Mouse (Mus musculus) intestine, embryonic 14.5 days (tissue): ENCODE measurements at regions not wholly inside any gene's neighbourhood (a gene's known extent, or its start where the extent isn't known, plus 50 kb on each side); places are given as distances from the start of the nearest gene placed in this dataset. TPM values are rescaled to one million over a fixed set of nuclear protein-coding genes. Genes with fewer than 3 reads are reported as not detected.

Source experiments
- ATAC-seq: fragments of 200-750 bp; cut with Nextera tagmentation; replicated peaks from 2 replicates; pipeline ENCODE4 v1.8.0; 2017; ENCODE audit warnings: low read depth, moderate number of reproducible peaks, moderate TSS enrichment, moderate library complexity; ENCODE audit not compliant: low FRiP score, low TSS enrichment
- DNase-seq: peaks from one replicate; pipeline ENCODE4 v3.0.0-alpha.2; 2018; ENCODE audit warnings: low spot score
- H3K27ac ChIP-seq: fragments of 300-500 bp; sonication (generic); 2 replicates; pipeline ENCODE4 v1.5.1; 2014; ENCODE audit warnings: low read depth, mild to moderate bottlenecking, control low read depth
- H3K27me3 ChIP-seq: fragments of 300-500 bp; sonication (generic); replicated peaks from 2 replicates; pipeline ENCODE4 v1.6.1; 2014; ENCODE audit warnings: low read length, control low read depth; ENCODE audit not compliant: control insufficient read depth, insufficient read depth
- H3K36me3 ChIP-seq: fragments of 300-500 bp; sonication (generic); 2 replicates; pipeline ENCODE4 v1.6.1; 2014; ENCODE audit warnings: low read length, control low read depth; ENCODE audit not compliant: control insufficient read depth, insufficient read depth
- H3K4me1 ChIP-seq: fragments of 300-500 bp; sonication (generic); replicated peaks from 2 replicates; pipeline ENCODE4 v1.6.1; 2014; ENCODE audit warnings: low read length, control low read depth, mixed read lengths; ENCODE audit not compliant: control insufficient read depth, insufficient read depth
- H3K4me2 ChIP-seq: fragments of 300-500 bp; sonication (generic); 2 replicates; pipeline ENCODE4 v1.6.1; 2014; ENCODE audit warnings: low read length
- H3K4me3 ChIP-seq: fragments of 300-500 bp; sonication (generic); 2 replicates; pipeline ENCODE4 v1.5.1; 2014; ENCODE audit warnings: low read depth, low read length, control low read depth, mixed read lengths
- H3K9ac ChIP-seq: fragments of 300-500 bp; sonication (generic); 2 replicates; pipeline ENCODE4 v1.6.1; 2014; ENCODE audit warnings: mild to moderate bottlenecking, low read length
- H3K9me3 ChIP-seq: fragments of 300-500 bp; sonication (generic); 2 replicates; pipeline ENCODE4 v1.6.1; 2016; ENCODE audit warnings: low read length, control low read depth; ENCODE audit not compliant: control insufficient read depth
- WGBS: fragments of 180-500 bp; shearing (Covaris S2); extraction: QIAGEN DNeasy Blood & Tissue Kit; methylation state at CpG from one replicate; pipeline ENCODE4 v1.1.7; 2014; 5-methylcytosine and 5-hydroxymethylcytosine counted together
- microRNA counts: library from miRNA; unstranded; fragments of <30 nt; microRNA quantifications from one replicate; lab custom pipeline; 2016
- microRNA-seq: library from miRNA; unstranded; fragments of <30 nt; microRNA quantifications from one replicate; pipeline ENCODE4, GENCODE M21; 2016

DNA sequence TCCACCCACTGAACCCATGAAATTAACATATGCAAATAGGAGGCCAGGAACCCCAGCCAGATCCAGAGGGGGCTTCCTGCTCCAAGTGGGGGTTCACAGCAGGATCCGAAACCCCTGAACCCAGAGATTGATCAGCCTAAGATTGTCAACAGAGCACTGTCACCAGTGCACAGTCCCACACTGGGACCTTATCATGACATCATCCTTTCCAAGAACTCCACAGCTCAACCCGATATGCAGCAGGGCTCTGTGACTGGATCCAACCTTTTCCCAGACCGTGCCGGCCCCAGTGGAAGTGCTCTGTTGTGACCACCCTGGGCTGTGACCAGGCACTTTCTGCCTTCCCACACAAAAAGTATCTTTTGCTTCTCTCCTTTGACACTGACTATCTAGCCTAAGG, 57.7 kb upstream of the Dio3 start:
- Histone ChIP-seq H3K9me3 (no peaks in the 10 kb centered on the region), H3K36me3 (no peaks in the 10 kb centered on the region), H3K4me2 (no peak overlapping the region), H3K9ac (no peak overlapping the region), H3K27me3 (no peaks in the 10 kb centered on the region), H3K4me1 (no peaks in the 10 kb centered on the region), H3K4me3 (no peak overlapping the region), H3K27ac (no peak overlapping the region)
- DNase-seq (no peak), ATAC-seq (no peak)
- 51% methylated on average over 4 of the region's 4 CpGs for WGBS

DNA sequence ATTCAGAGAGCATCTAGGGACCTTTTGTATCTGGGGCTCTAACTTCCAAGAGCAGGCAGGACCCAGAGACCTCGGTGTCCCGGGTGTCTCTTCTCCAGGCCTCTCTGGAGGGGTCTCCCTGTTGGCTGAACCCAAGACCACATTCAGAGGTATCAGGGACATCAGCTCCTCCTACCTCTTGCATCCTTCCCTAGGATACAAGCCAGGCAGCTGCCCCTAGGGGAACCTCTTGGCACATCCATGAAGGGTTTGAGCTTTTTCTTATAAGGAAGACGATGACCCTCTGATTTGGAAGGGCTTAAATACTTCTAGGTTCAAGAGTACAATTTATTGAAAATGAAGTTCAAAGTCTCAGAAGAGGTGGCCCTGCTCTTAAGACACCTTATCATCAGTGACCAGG, 57.2 kb upstream of the Dio3 start:
- no peak for DNase-seq
- no peaks in the 10 kb centered on the region for H3K36me3 ChIP-seq
- no peak overlapping the region for H3K4me3 ChIP-seq
- H3K4me1 ChIP-seq: no peaks in the 10 kb centered on the region
- no peaks in the 10 kb centered on the region for H3K9me3 ChIP-seq
- H3K27me3 ChIP-seq: no peaks in the 10 kb centered on the region
- no peak overlapping the region for H3K4me2 ChIP-seq
- no peak overlapping the region for H3K9ac ChIP-seq
- H3K27ac ChIP-seq: no peak overlapping the region
- no peak for ATAC-seq
- 65% methylated on average over 3 of the region's 3 CpGs for WGBS

DNA sequence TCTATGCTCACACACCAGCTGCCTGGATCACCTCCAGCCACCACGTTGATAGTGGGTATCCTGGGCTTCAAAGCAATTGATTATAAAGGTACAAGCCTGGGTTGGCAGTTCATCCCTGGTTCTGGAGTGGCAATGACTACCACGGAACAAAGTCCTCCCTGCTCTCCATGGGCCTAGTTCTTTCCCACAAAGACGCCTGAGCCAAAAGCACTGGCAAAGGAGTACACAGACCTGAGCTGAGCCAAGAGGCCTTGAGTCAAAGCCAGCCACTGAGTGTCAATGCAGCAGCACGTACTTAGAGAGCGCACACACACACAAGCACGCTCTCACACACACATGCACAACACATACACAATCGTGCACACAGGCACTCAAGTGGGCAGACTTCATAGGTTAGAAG, 54.6 kb upstream of the Dio3 start:
- no peak overlapping the region for H3K27ac ChIP-seq
- no peaks in the 10 kb centered on the region for H3K27me3 ChIP-seq
- 88% methylated on average over 7 of the region's 7 CpGs for WGBS
- H3K4me1 ChIP-seq: no peaks in the 10 kb centered on the region
- ATAC-seq: no peak
- DNase-seq: no peak
- H3K9me3 ChIP-seq: no peaks in the 10 kb centered on the region
- no peak overlapping the region for H3K9ac ChIP-seq
- H3K36me3 ChIP-seq: no peaks in the 10 kb centered on the region
- H3K4me3 ChIP-seq: no peak overlapping the region
- no peak overlapping the region for H3K4me2 ChIP-seq

DNA sequence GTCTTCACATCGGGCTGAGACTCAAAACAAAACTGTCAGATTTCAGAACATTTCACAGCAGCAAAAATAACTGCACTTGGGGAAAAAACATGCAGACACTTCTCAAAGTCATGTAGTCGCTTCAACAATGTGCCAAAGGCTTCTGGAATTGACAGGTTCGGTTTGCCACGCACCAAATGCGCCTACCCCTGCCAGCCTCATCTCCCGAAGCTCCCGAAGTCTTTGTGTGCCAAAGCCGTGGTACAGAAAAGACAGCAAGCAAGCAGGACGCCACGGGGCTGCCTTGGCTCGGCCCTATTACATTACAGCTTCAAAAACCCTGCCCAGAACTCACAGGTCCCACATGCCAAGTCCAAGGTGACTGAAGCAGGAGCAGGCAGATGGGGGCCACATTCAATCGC, 50.9 kb upstream of the Dio3 start:
- no peak overlapping the region for H3K9ac ChIP-seq
- DNase-seq (no peak), ATAC-seq (no peak)
- H3K27ac ChIP-seq: no peak overlapping the region
- H3K9me3 ChIP-seq: no peaks in the 10 kb centered on the region
- H3K4me2 ChIP-seq: no peak overlapping the region
- no peaks in the 10 kb centered on the region for H3K4me1 ChIP-seq
- H3K27me3 ChIP-seq: no peaks in the 10 kb centered on the region
- no peaks in the 10 kb centered on the region for H3K36me3 ChIP-seq
- H3K4me3 ChIP-seq: no peak overlapping the region
- WGBS: 84% methylated on average over 12 of the region's 12 CpGs

MicroRNAs encoded in the stretch of these regions (microRNA counts, 519-probe panel; counts per million panel counts)
- microRNA mmu-miR-1193 (lab: Ali Mortazavi, UCI): 3,385 counts per million, percentile 44 among the panel's probes with 10 or more counts
- 2,101 counts per million, percentile 16 among the panel's probes with 10 or more counts for microRNA mmu-miR-1197 (lab: Ali Mortazavi, UCI)
- microRNA mmu-miR-134 (lab: Ali Mortazavi, UCI): 4,186 counts per million, percentile 65 among the panel's probes with 10 or more counts
- microRNA mmu-miR-154 (lab: Ali Mortazavi, UCI): 4,315 counts per million, percentile 69 among the panel's probes with 10 or more counts
- microRNA mmu-miR-299 (lab: Ali Mortazavi, UCI): not detected
- microRNA mmu-miR-300 (lab: Ali Mortazavi, UCI): 4,754 counts per million, percentile 79 among the panel's probes with 10 or more counts
- microRNA mmu-miR-3072 (lab: Ali Mortazavi, UCI): not detected
- microRNA mmu-miR-323-3p (lab: Ali Mortazavi, UCI): 4,203 counts per million, percentile 66 among the panel's probes with 10 or more counts
- 1,283 counts per million, percentile 5 among the panel's probes with 10 or more counts for microRNA mmu-miR-323-5p (lab: Ali Mortazavi, UCI)
- microRNA mmu-miR-329 (lab: Ali Mortazavi, UCI): 5,314 counts per million, percentile 91 among the panel's probes with 10 or more counts
- microRNA mmu-miR-369-3p (lab: Ali Mortazavi, UCI): 5,176 counts per million, percentile 89 among the panel's probes with 10 or more counts
- microRNA mmu-miR-369-5p (lab: Ali Mortazavi, UCI): 3,695 counts per million, percentile 51 among the panel's probes with 10 or more counts
- microRNA mmu-miR-376a (lab: Ali Mortazavi, UCI): 4,754 counts per million, percentile 80 among the panel's probes with 10 or more counts
- 5,056 counts per million, percentile 86 among the panel's probes with 10 or more counts for microRNA mmu-miR-376b (lab: Ali Mortazavi, UCI)
- microRNA mmu-miR-376c (lab: Ali Mortazavi, UCI): 4,995 counts per million, percentile 85 among the panel's probes with 10 or more counts
- 5,056 counts per million, percentile 87 among the panel's probes with 10 or more counts for microRNA mmu-miR-377 (lab: Ali Mortazavi, UCI)
- microRNA mmu-miR-379 (lab: Ali Mortazavi, UCI): 3,850 counts per million, percentile 56 among the panel's probes with 10 or more counts
- 2,532 counts per million, percentile 26 among the panel's probes with 10 or more counts for microRNA mmu-miR-380-3p (lab: Ali Mortazavi, UCI)
- microRNA mmu-miR-380-5p (lab: Ali Mortazavi, UCI): 1,852 counts per million, percentile 12 among the panel's probes with 10 or more counts
- 4,375 counts per million, percentile 71 among the panel's probes with 10 or more counts for microRNA mmu-miR-381 (lab: Ali Mortazavi, UCI)
- 4,944 counts per million, percentile 84 among the panel's probes with 10 or more counts for microRNA mmu-miR-382 (lab: Ali Mortazavi, UCI)
- microRNA mmu-miR-409-3p (lab: Ali Mortazavi, UCI): 3,057 counts per million, percentile 36 among the panel's probes with 10 or more counts
- 3,385 counts per million, percentile 43 among the panel's probes with 10 or more counts for microRNA mmu-miR-409-5p (lab: Ali Mortazavi, UCI)
- microRNA mmu-miR-410 (lab: Ali Mortazavi, UCI): 5,167 counts per million, percentile 89 among the panel's probes with 10 or more counts
- microRNA mmu-miR-411 (lab: Ali Mortazavi, UCI): 3,979 counts per million, percentile 59 among the panel's probes with 10 or more counts
- not detected for microRNA mmu-miR-412 (lab: Ali Mortazavi, UCI)
- microRNA mmu-miR-453 (lab: Ali Mortazavi, UCI): not detected
- microRNA mmu-miR-485 (lab: Ali Mortazavi, UCI): not detected
- microRNA mmu-miR-487b (lab: Ali Mortazavi, UCI): 4,289 counts per million, percentile 69 among the panel's probes with 10 or more counts
- not detected for microRNA mmu-miR-494 (lab: Ali Mortazavi, UCI)
- 4,849 counts per million, percentile 82 among the panel's probes with 10 or more counts for microRNA mmu-miR-495 (lab: Ali Mortazavi, UCI)
- microRNA mmu-miR-496 (lab: Ali Mortazavi, UCI): not detected
- microRNA mmu-miR-539 (lab: Ali Mortazavi, UCI): 3,497 counts per million, percentile 46 among the panel's probes with 10 or more counts
- 4,384 counts per million, percentile 71 among the panel's probes with 10 or more counts for microRNA mmu-miR-541 (lab: Ali Mortazavi, UCI)
- microRNA mmu-miR-543 (lab: Ali Mortazavi, UCI): 4,633 counts per million, percentile 75 among the panel's probes with 10 or more counts
- microRNA mmu-miR-544 (lab: Ali Mortazavi, UCI): not detected
- microRNA mmu-miR-654-3p (lab: Ali Mortazavi, UCI): 990 counts per million, percentile 2 among the panel's probes with 10 or more counts
- not detected for microRNA mmu-miR-654-5p (lab: Ali Mortazavi, UCI)
- microRNA mmu-miR-666-3p (lab: Ali Mortazavi, UCI): not detected
- not detected for microRNA mmu-miR-666-5p (lab: Ali Mortazavi, UCI)
- microRNA mmu-miR-667 (lab: Ali Mortazavi, UCI): 3,471 counts per million, percentile 46 among the panel's probes with 10 or more counts
- microRNA mmu-miR-668 (lab: Ali Mortazavi, UCI): 2,015 counts per million, percentile 15 among the panel's probes with 10 or more counts
- not detected for microRNA mmu-miR-679 (lab: Ali Mortazavi, UCI)
- not detected for microRNA mmu-miR-758 (lab: Ali Mortazavi, UCI)
- microRNA mmu-miR-882 (lab: Ali Mortazavi, UCI): not detected

Small RNA genes in the stretch of these regions (microRNA-seq; reads per million reads assigned to microRNA genes)
- gene Gm24321 (not detected), gene Gm25252 (not detected), gene Gm25750 (not detected), gene Gm27379 (0.25 reads per million), gene Gm44322 (not detected), gene Mir1193 (1,633 reads per million, percentile 82 among the genes with 10 or more reads in this experiment), gene Mir1197 (5.8 reads per million, percentile 34 among the genes with 10 or more reads in this experiment), gene Mir134 (1,908 reads per million, percentile 83 among the genes with 10 or more reads in this experiment), gene Mir154 (1,971 reads per million, percentile 83 among the genes with 10 or more reads in this experiment), gene Mir299a (0.42 reads per million), gene Mir299b (not detected), gene Mir300 (1,088 reads per million, percentile 79 among the genes with 10 or more reads in this experiment), gene Mir3072 (86.6 reads per million, percentile 57 among the genes with 10 or more reads in this experiment), gene Mir323 (767 reads per million, percentile 76 among the genes with 10 or more reads in this experiment), gene Mir329 (571 reads per million, percentile 74 among the genes with 10 or more reads in this experiment), gene Mir369 (5,846 reads per million, percentile 92 among the genes with 10 or more reads in this experiment), gene Mir376a (not detected), gene Mir376b (428 reads per million, percentile 71 among the genes with 10 or more reads in this experiment), gene Mir376c (952 reads per million, percentile 78 among the genes with 10 or more reads in this experiment), gene Mir377 (134 reads per million, percentile 62 among the genes with 10 or more reads in this experiment), gene Mir379 (7,408 reads per million, percentile 93 among the genes with 10 or more reads in this experiment), gene Mir380 (not detected), gene Mir381 (3,425 reads per million, percentile 88 among the genes with 10 or more reads in this experiment), gene Mir382 (4,219 reads per million, percentile 89 among the genes with 10 or more reads in this experiment), gene Mir409 (not detected), gene Mir410 (205 reads per million, percentile 66 among the genes with 10 or more reads in this experiment), gene Mir411 (11,314 reads per million, percentile 96 among the genes with 10 or more reads in this experiment), gene Mir412 (131 reads per million, percentile 61 among the genes with 10 or more reads in this experiment), gene Mir453 (not detected), gene Mir485 (310 reads per million, percentile 69 among the genes with 10 or more reads in this experiment), gene Mir487b (10,595 reads per million, percentile 95 among the genes with 10 or more reads in this experiment), gene Mir494 (669 reads per million, percentile 75 among the genes with 10 or more reads in this experiment), gene Mir495 (179 reads per million, percentile 65 among the genes with 10 or more reads in this experiment), gene Mir496a (282 reads per million, percentile 68 among the genes with 10 or more reads in this experiment), gene Mir539 (not detected), gene Mir541 (7,673 reads per million, percentile 93 among the genes with 10 or more reads in this experiment), gene Mir543 (517 reads per million, percentile 73 among the genes with 10 or more reads in this experiment), gene Mir544 (3.6 reads per million, percentile 30 among the genes with 10 or more reads in this experiment), gene Mir654 (not detected), gene Mir666 (88.4 reads per million, percentile 57 among the genes with 10 or more reads in this experiment), gene Mir667 (330 reads per million, percentile 70 among the genes with 10 or more reads in this experiment), gene Mir668 (94.2 reads per million, percentile 58 among the genes with 10 or more reads in this experiment), gene Mir679 (193 reads per million, percentile 66 among the genes with 10 or more reads in this experiment), gene Mir758 (57.5 reads per million, percentile 54 among the genes with 10 or more reads in this experiment), gene Mir882 (not detected)
